Mouse (Mus musculus) spleen, adult 2 months (tissue): ENCODE results near the gene Fermt3. TPM values are rescaled to one million over a fixed set of nuclear protein-coding genes. Genes with fewer than 3 reads are reported as not detected.

Source experiments
- DNase-seq, 2 experiments: peaks; one replicate each; pipeline versions ENCODE4 v3.0.0 to v3.0.0-alpha.2; 2012 to 2021; ENCODE audit warnings: low spot score in 2 of 2, low read depth in 1 of 2
- H3K27ac ChIP-seq: fragments of 200-500 bp; 2 replicates; pipeline ENCODE4 v1.5.1; 2012; ENCODE audit warnings: low read length, inconsistent platforms; ENCODE audit not compliant: insufficient read depth
- H3K27me3 ChIP-seq: fragments of 200-500 bp; 2 replicates; pipeline ENCODE4 v1.6.1; 2012; ENCODE audit warnings: mild to moderate bottlenecking, moderate library complexity, low read length, inconsistent platforms; ENCODE audit not compliant: control insufficient read depth, insufficient read depth
- H3K36me3 ChIP-seq: fragments of 200-500 bp; 2 replicates; pipeline ENCODE4 v1.6.1; 2012; ENCODE audit warnings: mild to moderate bottlenecking, low read length, inconsistent platforms; ENCODE audit not compliant: control insufficient read depth, insufficient read depth
- H3K4me1 ChIP-seq: fragments of 200-500 bp; 2 replicates; pipeline ENCODE4 v1.6.1; 2011; ENCODE audit warnings: inconsistent platforms; ENCODE audit not compliant: control insufficient read depth, insufficient read depth, insufficient read length
- H3K4me3 ChIP-seq: fragments of 200-500 bp; 2 replicates; pipeline ENCODE4 v1.5.1; 2011; ENCODE audit warnings: mild to moderate bottlenecking, inconsistent platforms; ENCODE audit not compliant: insufficient read depth, insufficient read length; ENCODE audit errors: extremely low read depth
- CTCF ChIP-seq: fragments of 200-500 bp; IDR thresholded peaks from 2 replicates; pipeline ENCODE4 v1.5.1; 2011; ENCODE audit warnings: mild to moderate bottlenecking, inconsistent platforms; ENCODE audit not compliant: insufficient read depth, insufficient read length, insufficient replicate concordance; ENCODE audit errors: extremely low read depth
- POLR2A ChIP-seq: fragments of 200-500 bp; IDR thresholded peaks from 2 replicates; pipeline ENCODE4 v1.6.1; 2011; ENCODE audit warnings: low read depth, low read length, inconsistent platforms
- WGBS: fragments of 180-500 bp; shearing (Covaris S2); methylation state at CpG from one replicate; pipeline ENCODE4 v1.1.7; 2018; 5-methylcytosine and 5-hydroxymethylcytosine counted together
- polyA plus RNA-seq: library from polyadenylated mRNA; depleted of rRNA; stranded (reverse); fragments of >200 nt; gene quantifications from 2 replicates; pipeline ENCODE4 v1.2.3, GENCODE M21; 2012

Gene Fermt3
- polyA plus RNA-seq, 1 experiment = 194 TPM

- no peak overlapping the region for H3K4me3 ChIP-seq
- H3K4me1 ChIP-seq = peaks cover 24% of the 10 kb centered on the region
- no peak for DNase-seq
- no peaks in the 10 kb centered on the region for H3K27me3 ChIP-seq
- TF ChIP-seq POLR2A = no peak
- TF ChIP-seq CTCF = no peak
- H3K36me3 ChIP-seq = peaks cover 4% of the 10 kb centered on the region; the same call in 1 of the 2 replicates
- 36% methylated on average over 12 of the region's 12 CpGs for WGBS
- no peak overlapping the region for H3K27ac ChIP-seq
Measured at GRCm38 (mm10) chr19:6973581-6974190, 45.6 kb downstream of the Fermt3 start.

- 90% methylated on average over 13 of the region's 13 CpGs for WGBS
- Histone ChIP-seq H3K36me3 (0 out of 2 replicates have a peak, but pooled peaks cover 3% of the 10 kb centered on the region), H3K4me1 (peaks cover 21% of the 10 kb centered on the region), H3K27me3 (no peaks in the 10 kb centered on the region), H3K27ac (no peak overlapping the region), H3K4me3 (no peak overlapping the region)
- no peak for DNase-seq
- TF ChIP-seq POLR2A = no peak
- TF ChIP-seq CTCF = no peak
Measured at GRCm38 (mm10) chr19:6972247-6972917, 46.9 kb downstream of the Fermt3 start.

DNA sequence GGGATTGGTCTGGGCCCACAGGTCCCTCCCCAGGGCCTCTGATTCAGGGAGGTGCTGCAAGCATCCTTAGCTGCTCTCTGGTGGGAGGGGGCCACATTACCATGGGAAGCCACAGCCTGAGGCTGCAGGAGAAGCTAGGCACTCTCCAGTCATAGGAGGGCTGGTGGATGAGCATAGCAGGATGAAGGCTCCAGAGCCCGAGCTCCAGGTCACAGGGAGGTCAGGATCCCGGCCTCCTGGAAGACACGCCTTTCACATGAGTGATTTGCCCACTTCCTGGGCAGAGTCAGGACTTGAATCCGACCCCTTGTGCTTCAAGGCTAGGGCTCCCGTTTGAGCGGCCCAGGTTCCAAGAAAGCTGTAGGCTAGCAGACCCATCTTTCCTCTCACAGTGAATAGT is 47.6 kb downstream of the Fermt3 start:
- Histone ChIP-seq H3K27ac (no peak overlapping the region), H3K27me3 (no peaks in the 10 kb centered on the region), H3K4me1 (peaks cover 19% of the 10 kb centered on the region), H3K36me3 (no peaks in the 10 kb centered on the region), H3K4me3 (no peak overlapping the region)
- DNase-seq = no peak
- TF ChIP-seq POLR2A = no peak
- TF ChIP-seq CTCF = no peak
- WGBS = 81% methylated on average over 6 of the region's 6 CpGs

- H3K27ac ChIP-seq = 0 out of 2 replicates have a peak overlapping the region, but pooled peaks have one; percentile 2
- H3K36me3 ChIP-seq = 0 out of 2 replicates have a peak, but pooled peaks cover 1% of the 10 kb centered on the region
- WGBS = 39% methylated on average over 11 of the region's 11 CpGs
- DNase-seq = no peak
- H3K4me1 ChIP-seq = peaks cover 17% of the 10 kb centered on the region
- H3K27me3 ChIP-seq = no peaks in the 10 kb centered on the region
- no peak for TF ChIP-seq POLR2A
- TF ChIP-seq CTCF = no peak
- H3K4me3 ChIP-seq = no peak overlapping the region
Measured at GRCm38 (mm10) chr19:6970460-6971085, 48.7 kb downstream of the Fermt3 start.

GRCm38 (mm10) chr19:6969665-6970381 is 49.4 kb downstream of the Fermt3 start:
- H3K27me3 ChIP-seq = no peaks in the 10 kb centered on the region
- H3K36me3 ChIP-seq = 0 out of 2 replicates have a peak, but pooled peaks cover 1% of the 10 kb centered on the region
- TF ChIP-seq CTCF (peak; percentile 86; the same call in 1 of the 2 replicates), POLR2A (peak; percentile 41)
- H3K4me3 ChIP-seq = peak overlapping the region; percentile 70
- H3K4me1 ChIP-seq = peaks cover 17% of the 10 kb centered on the region
- WGBS = 3% methylated on average over 55 of the region's 55 CpGs
- peak; percentile 32 to 68 for DNase-seq
- H3K27ac ChIP-seq = 0 out of 2 replicates have a peak overlapping the region, but pooled peaks have one; percentile 3

DNA sequence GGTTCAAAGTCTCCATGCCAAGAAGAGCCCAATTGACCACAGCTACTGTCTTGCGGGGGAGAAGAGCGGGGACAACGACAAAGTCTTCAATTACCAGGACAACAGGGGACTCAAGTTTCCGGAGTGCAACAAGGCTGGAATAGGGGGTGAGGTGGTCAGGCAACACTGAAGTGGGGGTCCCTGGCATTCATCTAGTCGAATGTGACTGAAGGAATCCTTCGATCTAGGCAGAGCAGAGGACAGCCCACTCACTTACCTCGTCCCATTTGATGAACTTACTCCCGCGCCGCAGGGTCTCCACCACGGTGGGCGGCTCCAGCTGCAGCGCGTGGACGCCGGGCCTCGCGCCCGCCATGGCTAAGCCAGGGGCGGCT is 50.0 kb downstream of the Fermt3 start:
- peak overlapping the region; percentile 70 for H3K4me3 ChIP-seq
- TF ChIP-seq CTCF (no peak), POLR2A (no peak)
- no peak for DNase-seq
- no peaks in the 10 kb centered on the region for H3K27me3 ChIP-seq
- peaks cover 17% of the 10 kb centered on the region for H3K4me1 ChIP-seq
- no peak overlapping the region for H3K27ac ChIP-seq
- peaks cover 4% of the 10 kb centered on the region; the same call in 1 of the 2 replicates for H3K36me3 ChIP-seq
- 2% methylated on average over 20 of the region's 20 CpGs for WGBS
